Mouse (Mus musculus) B cell, adult 2 months (primary cell): Measurements from ENCODE around the gene Ptpn20.

ENCODE experiments used
- DNase-seq, 2 experiments: peaks; one replicate each; pipeline ENCODE4 v3.0.0; 2022

Gene Ptpn20

DNA sequence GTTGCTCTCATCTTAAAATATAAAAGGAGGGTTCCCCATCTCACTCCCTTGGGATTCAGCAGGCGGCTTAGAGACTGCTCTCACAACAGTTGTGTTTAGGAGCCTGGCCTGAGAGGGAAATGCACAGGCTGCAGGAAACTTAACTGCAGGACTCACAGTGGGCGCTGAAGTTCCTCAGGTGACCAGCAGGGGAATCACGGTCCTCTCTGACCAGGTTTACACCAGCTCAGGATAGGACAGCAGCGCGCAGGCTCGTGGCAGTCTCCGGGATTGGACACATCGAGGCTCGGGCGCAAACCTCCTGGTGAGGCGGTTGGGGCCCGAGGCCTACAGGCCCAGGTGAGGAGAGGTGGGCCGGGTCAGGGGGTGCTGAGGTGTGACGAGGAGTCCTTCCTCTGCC lies at the start of gene Ptpn20:
TSS of gene Ptpn20 (plus strand) at position 257 of the 400 bp plus-strand sequence.
- no peak for DNase-seq

DNA sequence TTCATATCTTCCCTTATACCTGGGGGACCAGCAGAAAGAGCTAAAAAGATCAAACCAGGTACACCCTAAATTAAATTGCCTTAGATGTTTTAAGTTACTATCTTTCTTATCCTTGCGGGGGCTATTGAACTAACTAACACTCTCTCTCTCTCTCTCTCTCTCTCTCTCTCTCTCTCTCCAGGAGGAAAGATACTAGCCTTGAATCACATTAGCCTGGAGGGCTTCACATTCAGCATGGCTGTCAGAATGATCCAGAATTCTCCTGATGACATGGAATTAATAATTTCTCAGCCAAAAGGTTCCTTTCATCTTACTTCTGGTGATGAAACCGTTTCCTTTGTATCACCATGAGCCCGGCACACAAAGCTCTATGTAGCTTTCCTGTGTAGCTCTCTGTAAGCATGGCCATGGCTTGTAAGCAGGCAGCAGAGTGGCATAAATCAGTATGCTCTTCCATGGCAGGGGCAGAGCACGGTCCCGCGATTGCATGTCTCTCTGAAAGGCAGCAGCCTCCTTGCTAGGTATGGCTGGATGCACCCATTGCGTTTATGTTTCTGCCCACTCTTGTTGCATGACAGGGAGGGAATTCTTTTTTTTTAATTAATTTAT lies 49.3 kb upstream of the Ptpn20 start:
- no peak for DNase-seq

DNA sequence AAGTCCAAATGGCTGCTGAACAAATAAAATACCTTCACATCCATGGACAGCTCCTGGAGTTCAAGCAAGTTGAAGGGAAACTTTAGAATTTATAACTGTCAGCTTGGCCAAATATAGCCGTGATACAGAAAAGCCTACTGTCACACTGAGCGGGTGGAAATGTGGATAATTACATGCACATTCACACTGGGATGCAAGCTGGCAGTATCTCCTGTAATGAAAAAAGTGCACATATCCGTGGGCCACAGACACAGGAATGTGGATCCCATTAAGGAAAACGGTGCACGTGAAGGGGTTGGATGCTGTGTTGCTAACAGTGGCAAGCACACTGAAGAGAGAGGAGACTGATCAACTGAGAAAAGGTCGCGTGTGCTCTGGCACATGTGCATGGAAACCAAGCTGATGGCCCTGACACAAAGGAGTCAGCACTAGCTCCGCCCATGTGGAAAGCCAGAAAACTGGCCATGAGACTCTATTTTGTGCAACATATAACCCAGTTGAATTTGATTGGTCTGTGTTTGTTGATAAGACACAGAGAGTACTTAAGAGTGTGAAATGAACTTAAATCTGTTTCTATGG lies 43.4 kb upstream of the Ptpn20 start:
- no peak for DNase-seq

DNA sequence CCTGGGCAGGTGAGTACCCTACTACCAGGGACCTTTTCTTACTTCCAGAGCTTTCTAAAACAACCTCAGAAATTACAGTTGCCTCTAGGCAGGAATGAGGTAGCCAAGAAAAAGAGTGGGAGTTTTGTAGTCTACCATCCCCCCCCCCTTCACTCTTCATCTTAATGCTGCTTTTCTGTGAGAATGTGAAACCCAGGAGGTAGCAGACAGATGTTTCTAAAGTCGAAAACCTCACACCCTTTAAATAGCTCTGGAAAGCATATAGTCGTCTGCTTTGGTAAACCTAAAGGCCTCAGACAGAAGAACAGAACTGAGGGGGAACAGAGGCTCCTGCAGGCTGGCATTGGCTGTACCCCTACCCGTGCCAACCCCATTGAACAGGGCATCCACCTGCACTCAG lies 40.4 kb upstream of the Ptpn20 start:
- no peak for DNase-seq

DNA sequence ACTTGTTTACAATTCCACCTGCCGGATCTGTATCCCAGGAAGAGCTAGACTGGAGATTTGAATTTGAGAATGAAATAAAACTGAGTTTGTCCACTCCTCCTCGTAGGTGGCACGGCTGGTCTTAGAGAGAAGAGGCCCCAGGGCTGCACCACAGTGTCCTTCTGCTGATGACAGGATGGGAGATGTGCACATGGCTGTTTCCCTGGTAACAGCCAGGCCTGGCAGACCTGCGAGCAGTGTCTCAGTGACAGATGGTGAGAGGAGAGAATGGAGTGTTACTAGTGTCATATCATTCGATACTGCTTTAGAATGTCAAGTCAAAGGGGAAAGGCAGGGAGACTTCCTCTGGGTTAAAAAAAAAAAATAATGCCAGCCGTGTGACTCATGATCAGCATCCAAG lies 39.2 kb upstream of the Ptpn20 start:
- no peak for DNase-seq

DNA sequence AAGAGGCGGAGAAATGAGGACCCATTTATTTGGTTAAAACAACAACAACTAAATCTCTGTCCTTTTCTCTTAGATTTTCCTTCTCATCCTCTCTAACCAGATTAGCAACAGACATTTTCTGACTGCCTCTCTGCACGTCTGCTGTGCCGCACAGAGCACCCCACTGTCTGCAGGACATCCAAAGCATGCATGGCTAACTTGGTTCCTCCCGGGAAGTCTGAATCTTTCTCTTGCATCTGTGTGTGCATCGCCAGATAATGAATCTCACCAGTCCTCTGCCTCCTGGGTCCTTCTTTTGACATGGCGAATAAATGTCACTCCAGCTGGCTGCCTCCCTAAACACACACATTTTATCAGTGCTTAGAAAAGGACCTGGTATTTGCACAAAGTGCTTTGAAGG lies 18.3 kb upstream of the Ptpn20 start:
- no peak for DNase-seq

DNA sequence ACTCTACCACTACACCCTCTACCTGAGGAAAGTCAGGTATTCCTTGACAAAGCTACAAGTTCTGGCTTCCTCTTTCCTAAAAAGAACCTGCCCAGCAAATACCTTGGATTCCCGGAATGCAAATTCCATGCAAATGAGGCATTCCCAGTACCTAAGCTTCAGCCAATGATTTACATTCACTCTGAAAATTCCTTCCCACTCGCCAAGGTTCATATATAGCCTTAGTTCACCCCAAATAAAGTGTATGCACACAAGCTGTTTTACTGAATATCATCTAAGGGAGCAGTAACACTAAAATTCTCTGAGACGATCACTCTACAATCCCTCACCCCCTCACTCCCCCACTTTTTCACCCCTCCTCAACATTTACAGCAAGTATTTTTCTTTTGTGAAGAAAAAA lies 15.4 kb upstream of the Ptpn20 start:
- DNase-seq = no peak

DNA sequence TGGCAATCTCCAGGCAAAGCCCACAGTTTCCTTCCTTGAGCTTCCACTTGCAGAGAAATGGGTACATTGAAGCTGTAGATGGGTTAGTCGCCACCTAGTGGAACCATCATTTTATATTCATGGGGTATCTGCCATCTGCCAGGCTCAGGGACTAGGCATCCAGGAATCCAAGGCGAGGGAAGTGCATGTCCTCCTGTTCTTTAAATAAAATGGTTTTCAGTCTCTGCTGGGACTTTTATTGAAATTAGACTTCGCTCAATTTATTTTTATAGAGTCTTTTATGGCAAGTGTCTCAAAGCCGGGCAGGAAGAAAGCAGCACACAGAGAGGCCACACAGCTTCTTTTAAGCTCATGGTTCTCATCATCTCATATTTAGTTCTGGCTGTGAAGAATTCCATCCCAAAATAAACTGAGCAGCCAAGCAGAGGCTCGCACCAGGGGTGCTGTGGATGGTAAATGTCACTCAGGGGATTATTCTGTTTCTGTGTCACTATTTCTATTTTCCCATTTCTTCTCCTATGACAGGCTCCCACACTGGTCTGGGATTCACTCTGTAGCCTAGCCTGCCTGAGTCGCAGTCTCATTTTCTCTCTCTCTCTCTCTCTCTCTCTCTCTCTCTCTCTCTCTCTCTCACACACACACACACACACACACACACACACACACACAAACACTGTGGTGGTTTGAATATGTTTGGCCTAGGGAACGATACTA lies 9.1 kb upstream of the Ptpn20 start:
- no peak for DNase-seq

DNA sequence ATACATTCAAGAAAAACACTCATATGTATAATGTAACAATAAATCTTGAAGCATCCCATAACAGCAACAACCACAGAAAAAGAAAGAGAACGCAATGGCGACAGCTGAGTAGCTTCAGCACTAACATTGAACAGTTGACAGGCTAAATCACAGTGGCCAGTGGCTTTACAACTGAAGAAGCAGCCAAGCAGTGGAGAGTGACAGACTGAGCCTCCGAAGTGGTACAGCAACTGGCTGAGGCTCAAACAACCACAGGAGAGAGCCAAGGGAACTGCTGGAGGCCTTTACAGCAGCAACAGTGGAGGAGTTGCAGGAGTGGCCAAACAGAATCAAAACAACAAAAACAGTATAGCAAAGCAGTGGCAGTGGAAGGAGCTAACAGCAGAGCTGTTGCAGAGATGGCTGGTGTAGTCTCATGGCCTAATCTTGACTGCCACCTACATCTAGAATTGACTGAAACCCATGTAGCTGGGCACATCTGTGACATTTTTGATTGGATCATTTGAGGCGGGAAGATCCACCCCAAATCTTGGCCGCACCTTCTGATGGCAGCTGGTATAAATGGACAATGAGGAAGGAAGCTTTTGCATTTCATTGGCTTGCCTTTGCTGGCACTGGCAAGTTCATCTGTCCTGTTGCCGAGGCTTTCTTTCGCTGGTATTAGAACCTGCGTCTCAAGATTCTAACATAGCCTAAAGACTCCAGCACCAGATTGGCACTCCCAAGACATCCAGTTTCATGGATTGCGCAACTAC lies 9.5 kb downstream of the Ptpn20 start:
- no peak for DNase-seq

DNA sequence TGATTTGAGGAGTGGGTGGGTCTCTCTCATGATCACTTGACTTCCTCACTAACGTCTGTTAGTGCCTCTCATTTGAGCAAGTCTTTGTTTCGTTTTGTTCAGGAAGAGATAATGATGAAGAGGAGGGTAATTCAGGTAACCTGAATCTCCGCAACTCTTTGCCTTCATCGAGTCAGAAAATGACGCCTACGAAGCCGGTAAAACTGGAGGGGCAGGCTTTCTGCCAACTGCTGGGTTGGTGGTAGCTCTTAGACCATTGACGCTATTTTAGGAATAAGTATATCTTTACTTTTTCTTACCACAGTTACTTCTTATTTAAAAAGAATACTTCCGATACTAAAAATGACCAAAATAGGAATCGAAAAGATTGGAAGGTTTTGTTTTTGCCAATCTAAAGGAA lies 18.4 kb downstream of the Ptpn20 start:
- no peak for DNase-seq

DNA sequence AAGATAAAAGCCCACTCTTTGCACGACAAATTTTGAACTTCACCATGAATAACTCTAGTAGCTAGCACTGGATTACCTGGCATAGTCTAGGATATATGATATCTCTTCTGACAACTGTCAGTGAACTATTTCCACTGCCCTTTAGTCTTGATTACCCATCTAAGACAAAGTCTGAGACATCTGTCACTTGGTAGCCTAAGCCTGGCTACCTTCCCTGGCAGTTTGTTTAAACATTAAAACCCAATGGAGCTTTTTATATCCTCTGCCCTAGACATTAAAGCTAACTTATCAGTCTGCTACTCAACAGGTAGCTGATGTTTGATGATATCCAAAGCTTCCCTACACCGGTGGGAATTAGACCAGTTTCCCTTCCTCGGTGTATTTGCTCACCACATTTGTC lies 36.0 kb downstream of the Ptpn20 start:
- DNase-seq = no peak

DNA sequence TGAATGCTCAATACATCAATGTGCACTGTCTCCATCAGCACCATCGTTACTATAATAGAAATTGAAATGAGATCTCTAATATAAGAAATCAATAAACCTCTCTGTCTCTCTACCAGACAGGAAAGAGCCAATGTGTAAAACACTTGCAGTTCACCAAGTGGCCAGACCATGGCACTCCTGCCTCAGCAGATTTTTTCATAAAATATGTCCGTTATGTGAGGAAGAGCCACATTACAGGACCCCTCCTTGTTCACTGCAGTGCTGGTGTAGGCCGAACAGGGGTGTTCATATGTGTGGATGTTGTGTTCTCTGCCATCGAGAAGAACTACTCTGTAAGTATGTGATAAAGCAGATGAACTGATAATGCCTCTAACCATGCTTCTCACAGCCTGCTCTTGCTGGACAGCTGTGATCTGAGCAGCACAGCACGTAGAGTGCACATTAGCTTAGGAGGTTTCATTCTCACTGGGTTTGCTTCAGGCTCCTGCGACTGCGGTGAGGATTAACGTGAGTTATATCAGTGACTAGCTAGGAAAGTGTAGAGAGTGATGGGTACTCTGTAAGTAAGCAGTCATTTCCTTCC lies 43.9 kb downstream of the Ptpn20 start:
- DNase-seq = no peak

DNA sequence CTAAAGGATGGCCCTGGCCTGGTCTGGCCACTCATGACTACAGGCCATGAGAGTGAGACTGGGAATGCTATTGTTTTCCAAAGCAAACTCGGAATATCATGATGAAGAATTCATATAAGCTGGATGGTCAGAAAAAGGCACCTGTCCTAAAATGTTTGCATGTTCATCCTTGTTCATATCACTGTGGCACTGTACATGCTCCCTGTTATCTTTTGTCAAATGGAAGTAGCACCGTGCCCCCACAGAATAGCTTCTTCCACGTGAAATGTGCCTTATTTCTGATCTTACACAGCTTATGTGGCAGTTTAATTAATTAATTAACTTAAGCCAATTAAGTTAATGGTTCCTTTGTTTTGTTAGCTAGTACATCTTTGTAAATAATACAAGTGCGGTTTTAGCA lies 45.3 kb downstream of the Ptpn20 start:
- no peak for DNase-seq

DNA sequence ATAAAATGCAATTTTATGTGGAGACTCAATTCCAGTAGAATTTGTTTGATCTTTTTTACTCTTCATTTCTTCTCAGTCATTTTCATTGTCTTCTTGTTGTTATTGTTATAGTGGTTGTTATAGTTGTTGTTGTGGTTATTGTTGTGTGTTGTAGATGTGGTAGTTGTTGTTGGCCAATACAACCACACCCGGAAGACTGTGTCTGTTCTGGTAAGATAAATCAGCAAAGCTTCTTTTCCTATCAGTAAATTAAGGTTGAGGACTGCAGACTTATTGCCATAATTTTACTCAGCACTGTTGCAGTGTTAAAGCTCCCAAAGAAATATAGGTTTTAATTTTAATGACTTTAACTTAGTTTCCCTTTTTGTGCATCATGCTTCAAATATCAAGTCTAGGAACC lies 45.8 kb downstream of the Ptpn20 start:
- no peak for DNase-seq

DNA sequence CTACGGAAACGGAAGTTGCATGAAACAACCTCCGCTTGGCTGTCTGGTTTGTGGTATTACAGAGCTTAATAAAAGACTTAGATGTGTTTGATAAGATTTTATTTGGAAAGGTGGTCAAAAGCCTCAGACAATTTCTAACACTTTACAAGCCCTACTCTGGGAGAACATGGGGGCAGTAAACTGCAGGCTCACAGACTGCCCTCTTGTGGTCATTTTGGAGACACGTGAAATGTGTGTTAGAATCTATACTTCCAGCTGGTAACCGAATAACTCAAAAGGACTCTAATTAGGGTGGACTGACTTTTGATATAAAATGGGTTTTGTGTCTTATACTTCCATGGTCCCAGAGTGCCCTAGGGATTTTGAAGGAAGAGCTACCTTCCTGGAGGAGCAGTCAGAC lies 50.4 kb downstream of the Ptpn20 start:
- DNase-seq = no peak

DNA sequence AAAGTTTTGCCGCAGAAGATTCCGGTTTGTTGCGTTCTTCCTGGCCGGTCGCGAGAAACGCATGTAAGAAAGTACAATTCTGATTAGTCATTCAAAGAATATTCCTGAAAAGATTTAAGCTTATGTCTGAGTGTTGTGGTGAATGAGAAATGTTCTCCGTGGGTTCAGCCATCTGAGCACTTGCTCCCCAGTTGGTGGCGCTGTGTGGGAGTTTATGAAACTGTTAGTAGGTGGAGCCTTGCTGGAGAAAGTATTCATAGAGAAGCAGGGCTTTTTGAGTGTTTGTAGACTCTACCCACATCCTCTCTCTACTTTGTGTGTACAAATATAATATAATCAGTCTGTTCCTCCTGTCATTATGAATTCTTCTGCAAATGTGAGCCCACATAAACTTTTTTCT lies 61.7 kb downstream of the Ptpn20 start:
- DNase-seq = no peak

DNA sequence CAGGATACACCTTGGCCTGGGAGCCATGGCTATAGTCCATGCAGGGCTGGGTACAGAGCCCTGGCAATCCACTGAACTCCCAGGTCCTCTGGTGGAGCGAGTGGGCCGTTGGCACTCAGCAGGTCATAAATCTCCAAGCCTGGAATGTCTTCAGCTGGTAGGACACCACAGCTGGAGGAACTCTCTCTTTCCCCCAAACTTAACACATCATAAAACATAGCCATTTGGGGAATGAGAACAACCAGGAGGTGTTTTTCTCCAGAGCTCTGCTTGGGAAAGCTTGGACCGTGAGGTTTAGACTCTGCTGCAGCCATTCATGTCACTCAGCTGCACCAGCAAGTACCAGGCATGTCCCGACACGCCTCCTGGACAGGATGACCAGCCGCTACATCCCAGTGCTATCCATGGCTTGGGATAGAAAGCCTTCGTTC lies 68.5 kb downstream of the Ptpn20 start:
- no peak for DNase-seq

DNA sequence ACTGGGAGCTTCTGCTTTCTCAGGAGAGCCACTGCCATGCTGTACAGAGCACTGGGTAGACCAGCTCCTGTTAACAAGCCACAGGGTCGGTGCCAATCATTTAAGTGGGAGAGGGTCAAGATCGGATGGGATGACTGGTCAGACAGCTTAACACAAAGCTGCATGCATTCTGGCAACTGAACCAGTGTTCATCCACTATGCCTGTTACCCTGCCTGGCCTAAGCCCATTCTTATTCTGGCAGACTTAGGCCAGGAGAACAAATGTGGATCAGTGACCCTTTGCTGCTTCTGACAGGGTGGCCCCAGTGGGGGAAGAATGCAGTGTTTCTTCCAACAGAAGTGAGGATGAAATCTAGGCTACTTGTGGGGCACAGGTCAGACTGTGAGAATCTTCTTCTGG lies 69.3 kb downstream of the Ptpn20 start:
- DNase-seq = no peak

DNA sequence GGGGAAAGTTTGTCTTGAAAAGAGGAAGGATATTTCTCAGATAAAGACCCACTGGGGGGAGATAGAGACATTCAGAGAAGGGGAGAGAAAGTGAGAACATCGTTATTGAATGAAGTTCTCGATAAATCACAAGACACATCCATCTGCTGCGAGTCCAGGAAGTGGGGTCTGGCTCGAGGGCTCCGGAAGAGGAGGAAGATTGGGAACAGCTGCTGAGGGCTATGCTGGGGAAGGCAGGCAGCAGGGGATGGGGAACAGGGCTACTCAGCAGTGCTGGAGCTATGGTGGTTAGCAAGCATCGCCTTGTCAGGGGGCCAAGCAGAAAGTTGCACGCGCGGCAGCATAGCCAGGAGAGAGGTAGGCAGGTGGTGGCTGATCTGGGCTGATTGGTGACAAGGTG lies 73.1 kb downstream of the Ptpn20 start:
- no peak for DNase-seq

DNA sequence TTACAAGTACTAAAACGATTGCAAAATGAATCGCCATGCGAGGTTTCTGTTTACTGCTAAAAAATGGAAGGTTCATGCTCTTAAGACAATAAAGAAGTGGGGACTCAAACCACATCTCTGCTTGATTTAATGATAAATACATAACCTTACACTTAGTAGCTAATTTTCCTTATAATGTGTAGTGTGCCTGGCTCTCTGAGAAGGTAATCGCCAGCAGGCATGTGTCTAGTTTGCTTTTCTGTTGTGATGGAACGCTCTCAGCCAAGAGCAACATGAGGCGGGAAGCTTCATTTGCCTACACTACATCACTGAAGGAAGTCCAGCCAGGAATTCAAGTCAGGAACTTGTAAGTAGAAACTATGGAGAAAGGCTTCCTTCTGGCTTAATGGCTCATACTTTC lies 77.3 kb downstream of the Ptpn20 start:
- DNase-seq = no peak

DNA sequence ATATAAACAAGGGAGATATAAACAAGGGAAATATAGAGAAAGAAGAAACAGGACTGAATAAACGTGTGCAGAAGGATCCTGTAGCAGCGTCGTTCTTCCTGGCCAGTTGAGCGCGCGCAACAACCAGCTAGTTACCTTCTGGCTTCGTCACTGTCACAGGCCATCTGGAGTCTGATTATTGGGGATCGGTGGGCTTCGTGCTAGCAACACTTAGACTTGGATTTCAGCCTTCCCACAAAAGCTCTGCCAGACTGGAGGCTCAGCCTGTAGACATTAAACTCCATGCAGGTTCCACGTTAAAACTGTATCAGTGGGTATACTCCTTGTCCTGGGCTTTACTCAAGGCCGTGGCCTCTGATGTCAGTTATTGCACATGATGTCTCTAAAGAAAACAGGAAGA lies 80.9 kb downstream of the Ptpn20 start:
- no peak for DNase-seq

DNA sequence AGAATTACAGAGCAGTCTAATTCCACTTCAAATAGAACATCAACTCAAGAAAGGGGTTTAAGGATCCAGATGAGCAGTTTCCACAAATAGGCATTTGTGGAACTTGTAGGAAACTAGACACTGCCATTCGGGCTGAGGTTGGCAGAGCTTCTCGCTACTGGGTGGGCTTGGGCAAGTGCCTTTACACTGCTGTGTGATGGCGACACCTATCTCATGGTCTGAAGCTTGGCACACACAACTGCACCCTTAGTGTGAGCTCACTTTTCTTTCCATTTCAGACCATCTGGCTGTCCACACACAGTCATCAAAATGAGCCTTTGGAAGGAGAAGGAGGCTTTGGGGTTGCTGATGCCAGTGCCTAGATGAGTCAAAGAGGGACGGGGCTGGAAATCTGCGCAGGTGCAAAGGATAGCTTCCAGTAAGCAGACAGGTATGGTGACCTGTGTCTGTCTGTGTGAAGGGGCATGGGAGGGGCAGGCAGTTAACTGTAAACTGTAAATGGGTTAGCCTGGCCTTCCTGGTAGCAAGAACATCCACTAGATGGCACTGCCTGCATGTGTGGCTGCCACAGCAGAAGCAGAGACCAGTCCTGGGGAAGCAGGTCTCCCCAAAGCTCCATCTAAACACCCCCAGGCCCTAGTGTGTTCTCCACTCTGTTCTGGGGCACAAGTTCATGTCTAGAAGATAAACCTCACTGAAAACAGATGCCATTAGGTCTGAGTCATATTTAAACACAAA lies 84.5 kb downstream of the Ptpn20 start:
- DNase-seq = no peak

DNA sequence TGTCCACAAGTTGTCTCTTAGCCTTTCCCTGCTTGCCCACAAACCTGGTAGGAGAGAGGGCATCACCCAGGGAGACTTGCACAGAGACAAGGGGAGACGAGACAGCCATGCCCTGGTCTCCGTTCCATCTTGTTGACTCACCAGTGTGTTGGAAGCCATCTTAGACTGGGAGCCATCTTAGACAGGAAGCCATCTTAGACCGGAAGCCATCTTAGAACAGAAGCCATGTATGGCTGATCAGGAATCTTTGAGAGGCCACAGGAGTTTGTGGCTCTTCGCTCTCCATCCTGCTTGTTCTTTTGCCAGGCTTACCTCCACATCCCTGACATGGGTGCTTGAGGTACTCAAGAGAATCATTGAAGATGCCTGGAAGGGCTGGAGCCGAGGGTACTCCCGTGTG lies 89.0 kb downstream of the Ptpn20 start:
- DNase-seq = no peak
